ENCODE assay signal across 8 mouse cellular contexts in genomic region chr7:68976813-68977752, GRCm38 (mm10).
A peak's percentile ranks its signal among the peaks of the same experiment; 100 is the strongest.
DNase-seq lines count a peak whose midpoint lies in the region; ATAC-seq lines count a peak whose summit lies in the region.

No protein-coding gene starts in this region.

- no peaks in the 10 kb centered on the region for H3K27me3 ChIP-seq in forebrain, embryonic 15.5 days

- no peak overlapping the region for H3K9ac ChIP-seq in forebrain, embryonic 15.5 days (replicated peaks)

- peaks cover 4% of the 10 kb centered on the region; the same call in 1 of the 2 replicates for H3K4me1 ChIP-seq in forebrain, embryonic 15.5 days

- peak; percentile 87 for ATAC-seq in forebrain, embryonic 15.5 days (replicated peaks)

- H3K4me3 ChIP-seq in forebrain, embryonic 15.5 days = no peak overlapping the region

- H3K27ac ChIP-seq in forebrain, embryonic 15.5 days (replicated peaks) = no peak overlapping the region

- WGBS in forebrain, embryonic 15.5 days = 54% methylated on average over 7 of the region's 7 CpGs

- H3K4me2 ChIP-seq in forebrain, embryonic 15.5 days (replicated peaks) = no peak overlapping the region

- no peaks in the 10 kb centered on the region for H3K36me3 ChIP-seq in forebrain, embryonic 15.5 days

- H3K9me3 ChIP-seq in forebrain, embryonic 15.5 days = no peaks in the 10 kb centered on the region

- DNase-seq in left cerebral cortex, adult 11 months (ENCODE audit: low spot score) = peak; percentile 28
- no peak for DNase-seq in left cerebral cortex, adult 8-10 months (ENCODE audit: low spot score in 2 of 2)
- peak; percentile 58 for DNase-seq in adrenal gland, postnatal 10 days
- DNase-seq in kidney, postnatal 4 days = peak; percentile 64 to 71
- DNase-seq in lung, postnatal 25 days (ENCODE audit: low spot score) = peak; percentile 50
- peak; percentile 34 for DNase-seq in telencephalon, adult 2 months (ENCODE audit: low read depth, low spot score)
- no peak for DNase-seq in spleen, postnatal 14 days (ENCODE audit: low spot score in 2 of 2)

Comparison
In these comparisons a context has a peak if more than half of its experiments do, and no peak if none do; other contexts are left out.
1. DNase-seq: peak in left cerebral cortex, adult 11 months (single experiment), adrenal gland, postnatal 10 days (single experiment), kidney, postnatal 4 days (2 of 2), lung, postnatal 25 days (single experiment) and telencephalon, adult 2 months (single experiment); none in left cerebral cortex, adult 8-10 months (0 of 2) and spleen, postnatal 14 days (0 of 2).